Mouse (Mus musculus): Measurements from ENCODE around the gene Thap2. TPM values are rescaled to one million over a fixed set of nuclear protein-coding genes. Genes with fewer than 3 reads are reported as not detected.

Thap2 gene
- total RNA-seq (2021) = 1 to 10 TPM; 4.7 to 6.7 TPM
- long read RNA-seq, experiment 1, full-length matches to known transcripts = 3 of 4 reads
- long read RNA-seq, experiment 1, partial matches to known transcripts = 0 of 4 reads
- long read RNA-seq, experiment 1, other reads (novel, unspliced or antisense) = 1 of 4 reads
- long read RNA-seq, experiment 2, full-length matches to known transcripts = 2 of 3 reads
- long read RNA-seq, experiment 2, partial matches to known transcripts = 0 of 3 reads
- long read RNA-seq, experiment 2, other reads (novel, unspliced or antisense) = 1 of 3 reads

DNA sequence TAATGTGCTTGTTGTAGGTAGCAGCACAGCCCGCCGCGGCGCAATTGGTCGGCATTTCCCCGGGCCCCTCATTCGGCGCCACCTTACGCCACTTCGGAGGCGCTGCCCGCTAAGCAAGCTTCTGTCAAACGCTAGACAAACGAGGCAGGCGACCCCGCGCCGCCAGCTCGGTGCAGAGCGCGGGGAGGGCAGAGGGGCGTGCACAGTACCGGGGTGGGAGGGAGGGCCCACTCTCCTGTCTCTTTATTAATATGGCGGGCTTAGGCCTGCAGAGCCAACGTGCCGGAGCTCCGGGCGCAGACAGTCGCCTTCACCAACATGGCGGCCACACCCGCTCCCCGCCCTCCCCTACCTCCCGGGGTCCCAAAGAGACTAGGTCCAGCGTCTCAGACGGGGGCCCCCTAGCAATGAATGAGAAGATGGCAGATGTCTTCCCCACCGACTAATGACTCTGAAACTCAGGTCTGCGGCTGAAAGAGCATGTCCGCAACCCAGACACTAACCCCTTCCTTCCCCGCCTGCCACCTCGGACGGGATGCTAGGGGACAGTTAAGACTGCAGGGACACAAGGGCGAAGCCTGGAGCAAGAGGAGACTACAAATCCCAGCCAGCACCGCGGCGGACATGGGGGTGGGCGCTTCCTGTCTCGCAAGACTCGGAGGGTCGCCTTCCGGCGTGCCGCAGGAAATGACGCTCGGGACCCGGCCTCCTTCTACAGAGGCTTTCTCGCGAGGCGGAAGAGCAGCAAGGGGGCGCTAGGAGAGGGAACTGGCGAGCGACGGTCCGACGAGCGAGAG is at the start of gene Thap2, which contains the start of gene Zfc3h1:
Thap2 (minus strand) TSS at position 223 of the 797 bp plus-strand sequence.
Zfc3h1 (plus strand) TSS at position 739 of the 797 bp plus-strand sequence.
- DNase-seq = peak; percentile 95

- DNase-seq = no peak
Measured at GRCm38 (mm10) chr10:115425351-115425750, 41.1 kb upstream of the Thap2 start.

DNA sequence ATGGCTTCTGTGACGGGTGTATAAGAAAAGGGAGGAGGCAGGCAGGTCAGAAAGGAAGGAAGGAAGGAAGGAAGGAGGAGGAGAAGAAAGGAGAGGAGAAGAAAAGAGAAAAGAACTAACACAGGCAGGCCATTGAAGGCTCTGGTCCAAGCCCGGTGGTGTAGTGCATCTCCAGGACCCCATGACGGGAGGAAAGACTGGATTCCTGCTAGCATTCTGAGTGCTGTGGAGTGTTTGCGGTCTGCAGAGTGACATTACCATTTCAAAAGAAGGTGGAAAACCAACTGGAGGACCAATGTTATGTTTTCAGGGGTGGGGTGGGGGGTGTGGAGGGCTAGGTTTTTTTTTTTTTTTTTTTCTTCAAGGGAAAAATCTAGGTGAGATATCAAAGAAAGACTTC is 37.7 kb upstream of the Thap2 start:
- no peak for DNase-seq

- DNase-seq = no peak
Measured at GRCm38 (mm10) chr10:115414056-115414455, 29.8 kb upstream of the Thap2 start.

DNA sequence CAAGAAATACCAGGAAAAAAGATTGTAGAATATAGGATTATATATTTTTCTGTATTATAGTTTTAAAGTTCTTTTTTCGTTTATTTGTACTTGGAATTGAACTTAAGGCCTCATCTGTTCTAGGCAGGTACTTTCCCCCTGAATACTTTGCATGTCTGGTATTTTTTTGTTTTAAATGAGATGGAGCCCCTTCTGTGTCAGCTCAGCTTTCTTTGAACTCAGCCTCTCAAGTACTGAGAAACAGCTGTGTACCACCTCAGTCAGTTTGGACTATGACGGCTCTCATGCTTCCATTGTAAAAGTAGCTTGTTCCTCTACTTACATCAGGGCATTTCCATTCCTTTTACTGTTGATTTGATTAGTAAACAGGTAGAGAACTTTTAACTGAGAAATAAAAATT is 29.3 kb upstream of the Thap2 start:
- DNase-seq = no peak

DNA sequence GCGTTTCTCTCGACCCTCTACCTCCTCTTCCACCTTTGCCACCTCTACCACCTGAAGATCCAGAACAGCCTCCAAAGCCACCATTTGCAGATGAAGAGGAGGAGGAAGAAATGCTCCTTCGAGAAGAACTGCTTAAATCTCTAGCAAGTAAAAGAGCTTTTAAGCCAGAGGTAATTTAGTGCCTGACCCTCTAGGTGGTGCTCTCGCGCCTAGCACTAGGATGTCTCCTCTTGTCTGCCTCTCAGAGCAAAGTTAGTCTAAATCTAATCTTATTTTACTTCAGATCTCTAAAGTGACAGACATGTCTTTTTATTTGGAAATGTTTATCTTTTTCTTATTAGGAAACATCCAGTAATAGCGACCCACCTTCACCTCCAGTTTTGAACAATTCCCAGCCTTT is 22.1 kb upstream of the Thap2 start:
- DNase-seq = peak; percentile 58

GRCm38 (mm10) chr10:115391896-115392295 is 7.7 kb upstream of the Thap2 start:
- no peak for DNase-seq

- DNase-seq = no peak
Measured at GRCm38 (mm10) chr10:115391076-115391475, 6.8 kb upstream of the Thap2 start.

DNA sequence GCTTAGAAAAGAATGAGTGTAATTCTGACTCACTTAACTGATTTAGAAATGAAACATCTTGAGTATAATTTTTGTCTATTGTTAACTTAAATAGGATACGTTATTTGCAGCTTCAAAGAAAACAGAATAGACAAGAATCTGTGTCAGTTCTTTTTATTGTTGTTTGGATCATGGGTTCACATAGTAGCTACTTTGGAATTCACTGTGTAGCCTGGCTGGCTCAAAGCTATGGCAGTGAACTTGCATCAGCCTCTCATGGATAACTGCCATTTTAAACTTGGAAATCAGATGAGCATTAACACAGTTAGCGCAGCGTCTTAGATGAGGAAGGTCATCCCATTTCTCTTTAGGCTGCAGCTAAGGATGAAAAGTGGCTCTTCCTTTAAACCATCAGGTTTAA is 3.6 kb upstream of the Thap2 start:
- no peak for DNase-seq

GRCm38 (mm10) chr10:115385018-115386002 is 1.1 kb upstream of the Thap2 start:
- DNase-seq = peak; percentile 65

DNA sequence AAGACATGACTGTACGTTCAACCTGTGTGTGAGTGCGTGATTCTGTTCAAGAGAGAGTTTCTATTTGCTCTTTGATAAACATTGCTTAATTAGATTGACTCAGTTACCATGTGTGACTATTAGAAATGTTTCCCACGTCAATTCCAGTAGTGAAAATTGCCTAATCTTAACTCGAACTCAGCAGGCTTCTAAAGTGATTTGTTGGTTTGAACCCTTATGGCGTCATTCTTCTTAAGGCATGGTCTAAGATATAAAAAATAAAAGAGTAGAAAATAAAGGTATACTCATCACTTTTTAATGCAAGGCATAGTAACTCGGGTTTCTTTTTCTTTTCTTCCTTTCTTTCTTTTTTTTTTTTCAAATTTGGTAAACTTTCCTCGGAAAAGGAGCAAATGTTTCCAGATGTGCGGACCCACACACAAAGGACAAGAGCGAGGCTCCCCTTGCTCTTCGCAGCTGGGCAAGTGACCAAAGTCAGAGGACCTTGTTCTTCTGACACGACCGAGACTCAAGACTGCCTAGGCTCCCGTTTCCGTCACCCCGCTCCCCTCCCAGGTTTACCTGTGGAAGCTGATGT is 511 bp downstream of the Thap2 start:
- DNase-seq = no peak

- DNase-seq = no peak
Measured at GRCm38 (mm10) chr10:115382846-115383643, 1.2 kb downstream of the Thap2 start.

- DNase-seq = no peak
Measured at GRCm38 (mm10) chr10:115381506-115382084, 2.6 kb downstream of the Thap2 start.

DNA sequence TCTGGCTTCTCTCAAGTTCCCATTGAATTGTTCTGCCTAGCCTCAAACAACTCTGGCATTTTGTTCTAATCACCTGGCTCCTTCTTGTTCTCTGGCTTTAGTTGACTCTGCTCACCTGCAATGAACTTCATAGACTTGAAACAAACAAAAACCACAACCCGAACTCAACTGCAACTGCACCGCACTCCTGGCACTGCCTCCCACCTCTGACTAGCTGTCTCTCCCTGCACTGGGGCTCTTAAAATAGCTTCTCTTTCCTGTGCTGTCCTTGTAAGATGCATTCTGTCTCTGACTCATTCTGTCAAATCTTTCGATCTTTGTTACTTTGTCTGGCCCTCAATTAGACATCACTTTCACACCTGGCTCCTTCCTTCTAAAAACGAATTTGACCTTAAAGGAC is 21.1 kb downstream of the Thap2 start:
- no peak for DNase-seq

DNA sequence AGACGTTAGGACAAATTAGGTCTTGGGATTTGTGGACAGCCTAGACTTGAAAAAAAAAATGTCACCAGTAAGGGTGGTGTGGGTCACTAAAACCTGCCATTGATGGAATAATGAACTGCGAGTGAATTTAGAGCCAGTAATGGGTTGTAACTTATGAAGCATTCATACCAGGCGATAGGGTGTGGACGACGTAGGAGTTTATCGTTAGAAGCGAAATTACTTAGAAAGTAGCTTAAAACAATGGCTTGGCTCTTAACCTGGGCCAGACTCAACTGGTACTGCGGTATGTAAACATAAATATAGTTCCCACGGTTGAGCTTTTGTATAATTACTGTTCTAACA is 21.6 kb downstream of the Thap2 start:
- no peak for DNase-seq

DNA sequence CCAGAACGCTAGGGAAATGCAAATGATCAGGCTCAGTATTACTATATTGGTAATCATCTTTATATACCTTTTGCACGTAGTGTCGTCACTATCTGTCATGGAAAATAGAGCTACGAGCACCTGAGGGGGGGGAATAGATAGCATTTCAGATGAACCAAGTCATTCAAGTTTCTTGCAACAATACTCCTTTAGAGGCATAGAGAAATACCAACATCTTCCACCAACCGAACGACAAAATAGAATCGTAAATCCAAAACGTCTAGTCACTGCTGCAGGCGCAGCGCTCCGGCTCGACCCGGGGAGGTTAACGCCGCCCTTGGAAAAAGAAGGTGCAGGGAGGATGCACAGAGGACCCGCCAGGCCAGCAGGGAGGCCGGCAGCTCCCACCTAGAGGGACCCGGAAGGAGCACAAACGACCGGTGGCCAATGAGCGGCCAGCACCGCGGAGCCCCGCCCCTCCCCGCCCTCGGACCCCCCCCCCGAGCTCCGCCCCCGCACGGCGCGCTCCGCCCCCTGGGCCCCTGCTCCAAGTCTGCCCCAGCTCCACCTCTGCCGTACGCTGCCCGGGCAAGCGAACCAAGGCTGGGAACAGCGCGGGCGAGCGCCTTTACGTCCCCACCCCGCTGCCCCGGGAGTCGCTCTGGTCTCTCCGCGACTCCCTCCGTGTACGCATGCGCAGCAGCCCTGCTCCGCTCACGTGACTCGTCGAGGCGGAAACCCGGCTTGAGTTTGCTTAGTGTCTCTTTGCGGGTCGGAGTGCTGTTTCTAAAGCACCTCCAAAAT is 22.2 kb downstream of the Thap2 start, which contains the start of gene Tmem19:
Tmem19 (minus strand) TSS at position 662 of the 783 bp plus-strand sequence.
- peak; percentile 98 for DNase-seq

DNA sequence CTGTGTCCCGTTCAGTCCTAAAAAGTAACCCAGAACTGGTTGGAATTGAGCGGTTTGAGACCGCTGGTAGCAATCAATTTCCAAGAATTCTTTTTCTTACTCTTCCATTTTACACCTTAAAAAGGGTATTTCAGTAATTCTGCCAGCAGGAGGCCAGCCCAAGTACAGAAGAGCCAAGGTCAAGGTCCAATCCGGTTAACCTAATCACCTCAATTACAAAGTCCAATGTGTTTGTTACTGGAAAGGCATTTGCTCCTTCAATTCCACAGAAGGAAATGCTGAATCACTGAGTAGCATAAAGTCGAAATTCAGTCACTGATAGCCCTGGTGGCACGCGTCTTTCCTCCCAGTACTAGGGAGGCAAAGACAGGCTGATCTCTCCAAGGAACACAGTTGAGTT is 25.2 kb downstream of the Thap2 start:
- no peak for DNase-seq

DNA sequence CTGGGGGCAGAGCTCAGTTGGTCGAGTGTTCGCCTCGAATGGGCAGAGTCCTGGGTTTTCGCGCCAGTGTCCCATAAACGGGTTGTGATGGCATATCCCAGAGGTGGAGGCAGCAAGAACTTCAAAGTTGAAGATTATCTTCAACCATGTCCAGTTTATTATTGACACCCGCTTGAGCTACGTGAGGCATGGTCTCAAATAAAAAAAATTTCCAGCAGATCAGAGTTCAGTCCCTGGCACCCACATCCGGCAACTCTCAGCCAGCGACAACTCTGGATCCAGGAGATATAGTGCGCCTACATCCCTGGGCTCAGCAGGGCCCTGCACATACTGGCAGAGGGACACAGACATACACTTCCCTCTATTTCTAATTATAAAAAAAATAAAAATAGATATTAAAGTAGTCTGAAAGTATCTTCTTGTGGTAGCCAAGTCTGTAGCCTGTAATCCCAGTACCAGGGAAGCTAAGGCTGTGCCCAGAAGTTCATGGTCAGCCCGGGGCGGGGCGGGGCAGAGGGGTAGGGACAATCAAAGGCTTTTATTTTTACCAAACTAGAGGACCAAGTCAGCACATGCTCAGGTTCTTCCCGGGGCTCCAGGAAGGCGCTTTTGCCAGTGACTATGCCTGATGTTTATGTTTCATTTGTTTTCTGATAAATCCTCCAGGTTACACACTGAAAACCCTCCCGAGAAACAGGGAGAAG is 25.9 kb downstream of the Thap2 start:
- no peak for DNase-seq

DNA sequence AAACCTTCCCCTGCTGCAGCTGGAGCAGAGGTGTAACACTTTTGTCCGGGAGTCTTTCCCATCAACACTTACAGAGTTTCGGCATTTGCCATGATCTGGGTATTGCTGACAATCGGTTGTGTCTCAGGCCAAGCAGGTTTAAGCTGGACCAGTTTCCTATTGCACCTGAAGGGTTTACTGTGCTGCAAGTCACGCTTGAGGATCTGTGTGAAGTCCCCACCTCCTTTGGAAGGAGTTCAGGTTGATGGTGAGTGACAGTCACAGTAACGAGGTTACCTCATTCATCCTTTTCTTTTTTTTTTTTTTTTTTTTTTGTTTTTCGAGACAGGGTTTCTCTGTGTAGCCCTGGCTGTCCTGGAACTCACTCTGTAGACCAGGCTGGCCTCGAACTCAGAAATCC is 28.1 kb downstream of the Thap2 start:
- DNase-seq = no peak
